Mouse (Mus musculus): ENCODE measurements at regions not wholly inside any gene's neighbourhood (a gene's known extent, or its start where the extent isn't known, plus 50 kb on each side); places are given as distances from the start of the nearest gene placed in this dataset.

- WGBS (ENCODE audit: missing documents): 92% methylated on average over 8 of the region's 8 CpGs
- Histone ChIP-seq H3K79me2 (ENCODE audit: inconsistent target) (no peaks in the 10 kb centered on the region), H3K27ac (no peak overlapping the region), H3K4me3 (ENCODE audit: inconsistent target) (no peak overlapping the region), H3K36me3 (ENCODE audit: inconsistent target) (no peaks in the 10 kb centered on the region)
These were observed 52.9 kb upstream of the Errfi1 start for GRCm38 (mm10) chr4:150800774-150801173.

- H3K27ac ChIP-seq: peak overlapping the region; percentile 88
These were observed 53.9 kb upstream of the Errfi1 start for GRCm38 (mm10) chr4:150799550-150800398.

GRCm38 (mm10) chr4:150798783-150799530, 54.8 kb upstream of the Errfi1 start:
- Histone ChIP-seq H3K79me2 (ENCODE audit: inconsistent target) (no peaks in the 10 kb centered on the region), H3K27ac (peak overlapping the region; percentile 88), H3K4me3 (ENCODE audit: inconsistent target) (no peak overlapping the region), H3K36me3 (ENCODE audit: inconsistent target) (no peaks in the 10 kb centered on the region)
- WGBS (ENCODE audit: missing documents): 1% methylated on average over 13 of the region's 13 CpGs

More at GRCm38 (mm10) chr4:150799550-150800398, 53.9 kb upstream of the Errfi1 start:
- no peaks in the 10 kb centered on the region for H3K36me3 ChIP-seq (ENCODE audit: inconsistent target)
- no peak overlapping the region for H3K4me3 ChIP-seq (ENCODE audit: inconsistent target)
- no peaks in the 10 kb centered on the region for H3K79me2 ChIP-seq (ENCODE audit: inconsistent target)
- 25% methylated on average over 22 of the region's 22 CpGs for WGBS (ENCODE audit: missing documents)

- Histone ChIP-seq H3K27ac (peak overlapping the region; percentile 88), H3K79me2 (ENCODE audit: inconsistent target) (no peaks in the 10 kb centered on the region), H3K36me3 (ENCODE audit: inconsistent target) (no peaks in the 10 kb centered on the region), H3K4me3 (ENCODE audit: inconsistent target) (no peak overlapping the region)
- 68% methylated on average over 8 of the region's 8 CpGs for WGBS (ENCODE audit: missing documents)
These were observed 55.4 kb upstream of the Errfi1 start for GRCm38 (mm10) chr4:150798281-150798680.

GRCm38 (mm10) chr4:150797057-150797456, 56.7 kb upstream of the Errfi1 start:
- H3K79me2 ChIP-seq (ENCODE audit: inconsistent target): no peaks in the 10 kb centered on the region
- no peak overlapping the region for H3K27ac ChIP-seq
- WGBS (ENCODE audit: missing documents): 94% methylated on average over 3 of the region's 3 CpGs
- H3K4me3 ChIP-seq (ENCODE audit: inconsistent target): no peak overlapping the region
- H3K36me3 ChIP-seq (ENCODE audit: inconsistent target): no peaks in the 10 kb centered on the region

- Histone ChIP-seq H3K79me2 (ENCODE audit: inconsistent target) (no peaks in the 10 kb centered on the region), H3K27ac (no peak overlapping the region), H3K36me3 (ENCODE audit: inconsistent target) (no peaks in the 10 kb centered on the region), H3K4me3 (ENCODE audit: inconsistent target) (no peak overlapping the region)
- 96% methylated on average over 5 of the region's 5 CpGs for WGBS (ENCODE audit: missing documents)
These were observed 58.8 kb upstream of the Errfi1 start for GRCm38 (mm10) chr4:150794878-150795277.

- Histone ChIP-seq H3K79me2 (ENCODE audit: inconsistent target) (no peaks in the 10 kb centered on the region), H3K27ac (no peak overlapping the region), H3K4me3 (ENCODE audit: inconsistent target) (no peak overlapping the region), H3K36me3 (ENCODE audit: inconsistent target) (no peaks in the 10 kb centered on the region)
- WGBS (ENCODE audit: missing documents): 93% methylated on average over 9 of the region's 9 CpGs
These were observed 59.4 kb upstream of the Errfi1 start for GRCm38 (mm10) chr4:150794257-150794794.

- Histone ChIP-seq H3K36me3 (ENCODE audit: inconsistent target) (no peaks in the 10 kb centered on the region), H3K4me3 (ENCODE audit: inconsistent target) (no peak overlapping the region), H3K79me2 (ENCODE audit: inconsistent target) (no peaks in the 10 kb centered on the region), H3K27ac (no peak overlapping the region)
- WGBS (ENCODE audit: missing documents): 98% methylated on average over 12 of the region's 12 CpGs
These were observed 60.6 kb upstream of the Errfi1 start for GRCm38 (mm10) chr4:150793146-150793545.

- H3K36me3 ChIP-seq (ENCODE audit: inconsistent target): no peaks in the 10 kb centered on the region
- 4% methylated on average over 7 of the region's 7 CpGs for WGBS (ENCODE audit: missing documents)
- H3K4me3 ChIP-seq (ENCODE audit: inconsistent target): no peak overlapping the region
- H3K79me2 ChIP-seq (ENCODE audit: inconsistent target): no peaks in the 10 kb centered on the region
- 0 out of 2 replicates have a peak overlapping the region, but pooled peaks have one; percentile 17 for H3K27ac ChIP-seq
These were observed 64.6 kb upstream of the Errfi1 start for GRCm38 (mm10) chr4:150789166-150789565.

- WGBS (ENCODE audit: missing documents): 91% methylated on average over 6 of the region's 6 CpGs
- Histone ChIP-seq H3K4me3 (ENCODE audit: inconsistent target) (no peak overlapping the region), H3K79me2 (ENCODE audit: inconsistent target) (no peaks in the 10 kb centered on the region), H3K27ac (no peak overlapping the region), H3K36me3 (ENCODE audit: inconsistent target) (no peaks in the 10 kb centered on the region)
These were observed 66.6 kb upstream of the Errfi1 start for GRCm38 (mm10) chr4:150787113-150787512.

- H3K27ac ChIP-seq: no peak overlapping the region
- WGBS (ENCODE audit: missing documents): 98% methylated on average over 3 of the region's 3 CpGs
- no peak overlapping the region for H3K4me3 ChIP-seq (ENCODE audit: inconsistent target)
- no peaks in the 10 kb centered on the region for H3K36me3 ChIP-seq (ENCODE audit: inconsistent target)
- no peaks in the 10 kb centered on the region for H3K79me2 ChIP-seq (ENCODE audit: inconsistent target)
These were observed 67.1 kb upstream of the Errfi1 start for GRCm38 (mm10) chr4:150786651-150787050.

GRCm38 (mm10) chr4:150784491-150785451, 68.9 kb upstream of the Errfi1 start:
- WGBS (ENCODE audit: missing documents): 90% methylated on average over 14 of the region's 14 CpGs
- no peaks in the 10 kb centered on the region for H3K79me2 ChIP-seq (ENCODE audit: inconsistent target)
- no peaks in the 10 kb centered on the region for H3K36me3 ChIP-seq (ENCODE audit: inconsistent target)

GRCm38 (mm10) chr4:150781304-150781703, 72.4 kb upstream of the Errfi1 start:
- Histone ChIP-seq H3K36me3 (ENCODE audit: inconsistent target) (no peaks in the 10 kb centered on the region), H3K4me3 (ENCODE audit: inconsistent target) (no peak overlapping the region), H3K27ac (no peak overlapping the region), H3K79me2 (ENCODE audit: inconsistent target) (no peaks in the 10 kb centered on the region)
- WGBS (ENCODE audit: missing documents): 30% methylated on average over 2 of the region's 3 CpGs

More at GRCm38 (mm10) chr4:150784491-150785451, 68.9 kb upstream of the Errfi1 start:
- Histone ChIP-seq H3K4me3 (ENCODE audit: inconsistent target) (no peak overlapping the region), H3K27ac (no peak overlapping the region)

- 99% methylated on average over 5 of the region's 5 CpGs for WGBS (ENCODE audit: missing documents)
- H3K79me2 ChIP-seq (ENCODE audit: inconsistent target): no peaks in the 10 kb centered on the region
- H3K27ac ChIP-seq: no peak overlapping the region
- no peaks in the 10 kb centered on the region for H3K36me3 ChIP-seq (ENCODE audit: inconsistent target)
- H3K4me3 ChIP-seq (ENCODE audit: inconsistent target): no peak overlapping the region
These were observed 74.4 kb upstream of the Errfi1 start for GRCm38 (mm10) chr4:150779340-150779739.
